Mouse (Mus musculus): ENCODE data around the gene Slc12a6. TPM values are rescaled to one million over a fixed set of nuclear protein-coding genes. Genes with fewer than 3 reads are reported as not detected.

The Slc12a6 gene
- polyA plus RNA-seq, 1 experiment from 2014 or later: 14.4 TPM

DNA sequence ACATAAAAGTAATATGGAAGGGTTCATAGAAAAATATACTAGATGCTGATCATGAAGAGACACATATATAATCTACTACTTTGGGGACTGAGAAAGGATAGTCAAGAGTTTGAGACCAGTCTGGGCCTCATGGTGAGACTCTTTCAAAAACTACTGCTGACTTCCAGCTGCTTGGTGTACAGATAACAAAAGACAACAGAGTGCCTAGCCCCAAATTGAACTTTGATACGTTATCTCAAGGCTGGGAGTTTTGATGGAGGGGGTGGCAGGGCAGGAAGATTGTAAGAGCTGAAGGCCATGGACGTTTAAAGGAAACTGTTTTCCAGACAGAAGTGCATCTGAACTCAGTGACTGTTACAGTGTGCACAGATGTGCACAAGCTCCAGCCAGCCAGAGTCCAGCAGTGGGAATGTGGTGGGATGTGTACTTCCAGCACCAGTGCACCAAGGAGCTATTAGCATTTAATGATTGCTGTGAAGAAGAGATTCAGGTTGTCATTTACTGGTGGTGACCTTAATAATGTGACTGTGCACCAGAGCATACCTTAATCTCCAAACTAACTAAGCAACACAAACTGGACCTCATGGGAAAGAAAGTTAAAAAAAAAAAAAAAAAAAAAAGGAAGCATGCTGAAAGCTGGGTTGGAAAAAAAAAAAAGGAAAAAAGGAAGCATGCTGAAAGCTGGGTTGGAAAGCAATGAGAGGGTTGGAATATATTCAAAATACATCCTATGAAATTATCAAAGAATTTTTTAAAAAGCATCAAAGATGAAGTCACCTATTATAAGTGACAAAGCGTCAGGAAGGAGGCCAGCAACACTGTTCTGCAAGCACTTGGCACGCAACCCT lies 66.7 kb downstream of the Slc12a6 start:
- Histone ChIP-seq H3K27me3 (ENCODE audit: control insufficient read depth, insufficient read depth, low read length) (no peaks in the 10 kb centered on the region), H3K36me3 (ENCODE audit: control insufficient read depth, insufficient read depth, low read length) (no peaks in the 10 kb centered on the region), H3K4me1 (ENCODE audit: control insufficient read depth, insufficient read depth, low read length) (no peaks in the 10 kb centered on the region), H3K27ac (ENCODE audit: low read depth, low read length) (no peak overlapping the region), H3K9me3 (ENCODE audit: control insufficient read depth, low read length) (no peaks in the 10 kb centered on the region), H3K4me2 (no peak overlapping the region), H3K4me3 (ENCODE audit: low read depth, low read length) (no peak overlapping the region), H3K9ac (ENCODE audit: low read length) (no peak overlapping the region)
- WGBS: 71% methylated on average over 4 of the region's 4 CpGs
- no peak for ATAC-seq (ENCODE audit: low FRiP score)
- DNase-seq (ENCODE audit: low spot score, missing footprints): no peak

- 92% methylated on average over 6 of the region's 6 CpGs for WGBS
- H3K27ac ChIP-seq (ENCODE audit: low read depth, low read length): no peak overlapping the region
- no peak for ATAC-seq (ENCODE audit: low FRiP score)
- DNase-seq (ENCODE audit: low spot score, missing footprints): no peak
- H3K4me2 ChIP-seq: no peak overlapping the region
- H3K9me3 ChIP-seq (ENCODE audit: control insufficient read depth, low read length): no peaks in the 10 kb centered on the region
- H3K4me3 ChIP-seq (ENCODE audit: low read depth, low read length): no peak overlapping the region
- H3K4me1 ChIP-seq (ENCODE audit: control insufficient read depth, insufficient read depth, low read length): no peaks in the 10 kb centered on the region
- no peak overlapping the region for H3K9ac ChIP-seq (ENCODE audit: low read length)
- H3K27me3 ChIP-seq (ENCODE audit: control insufficient read depth, insufficient read depth, low read length): no peaks in the 10 kb centered on the region
- no peaks in the 10 kb centered on the region for H3K36me3 ChIP-seq (ENCODE audit: control insufficient read depth, insufficient read depth, low read length)
These were observed 71.6 kb downstream of the Slc12a6 start for GRCm38 (mm10) chr2:112337211-112337610.

DNA sequence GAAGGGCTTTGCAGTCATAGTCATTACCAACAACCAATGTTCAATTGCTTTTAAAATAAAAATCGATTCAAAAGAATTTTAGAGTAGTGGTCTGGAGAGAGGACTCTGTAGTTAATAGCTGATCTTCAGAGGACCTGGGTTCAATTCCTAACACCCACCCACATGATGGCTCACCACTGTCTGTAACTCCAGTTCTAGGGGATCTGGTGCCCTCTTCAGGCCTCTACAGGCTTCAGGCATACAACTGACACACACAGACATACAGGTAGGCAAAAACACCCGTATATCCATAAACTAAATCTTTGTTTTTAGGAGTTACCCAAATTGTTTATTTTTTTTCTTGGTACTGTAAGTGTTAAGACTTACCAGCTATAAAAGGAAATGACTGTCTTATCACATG lies 74.1 kb downstream of the Slc12a6 start:
- Histone ChIP-seq H3K9ac (ENCODE audit: low read length) (no peak overlapping the region), H3K4me2 (no peak overlapping the region), H3K4me3 (ENCODE audit: low read depth, low read length) (no peak overlapping the region), H3K27ac (ENCODE audit: low read depth, low read length) (no peak overlapping the region), H3K36me3 (ENCODE audit: control insufficient read depth, insufficient read depth, low read length) (no peaks in the 10 kb centered on the region), H3K9me3 (ENCODE audit: control insufficient read depth, low read length) (no peaks in the 10 kb centered on the region), H3K27me3 (ENCODE audit: control insufficient read depth, insufficient read depth, low read length) (no peaks in the 10 kb centered on the region), H3K4me1 (ENCODE audit: control insufficient read depth, insufficient read depth, low read length) (no peaks in the 10 kb centered on the region)
- DNase-seq (ENCODE audit: low spot score, missing footprints) (no peak), ATAC-seq (ENCODE audit: low FRiP score) (no peak)
- 89% methylated on average over 2 of the region's 2 CpGs for WGBS

GRCm38 (mm10) chr2:112341117-112341516 lies 75.5 kb downstream of the Slc12a6 start:
- no peak overlapping the region for H3K9ac ChIP-seq (ENCODE audit: low read length)
- no peak overlapping the region for H3K27ac ChIP-seq (ENCODE audit: low read depth, low read length)
- DNase-seq (ENCODE audit: low spot score, missing footprints) (no peak), ATAC-seq (ENCODE audit: low FRiP score) (no peak)
- H3K4me3 ChIP-seq (ENCODE audit: low read depth, low read length): no peak overlapping the region
- H3K4me2 ChIP-seq: no peak overlapping the region
- H3K4me1 ChIP-seq (ENCODE audit: control insufficient read depth, insufficient read depth, low read length): no peaks in the 10 kb centered on the region
- no peaks in the 10 kb centered on the region for H3K36me3 ChIP-seq (ENCODE audit: control insufficient read depth, insufficient read depth, low read length)
- H3K9me3 ChIP-seq (ENCODE audit: control insufficient read depth, low read length): no peaks in the 10 kb centered on the region
- 68% methylated on average over 3 of the region's 3 CpGs for WGBS
- H3K27me3 ChIP-seq (ENCODE audit: control insufficient read depth, insufficient read depth, low read length): no peaks in the 10 kb centered on the region

DNA sequence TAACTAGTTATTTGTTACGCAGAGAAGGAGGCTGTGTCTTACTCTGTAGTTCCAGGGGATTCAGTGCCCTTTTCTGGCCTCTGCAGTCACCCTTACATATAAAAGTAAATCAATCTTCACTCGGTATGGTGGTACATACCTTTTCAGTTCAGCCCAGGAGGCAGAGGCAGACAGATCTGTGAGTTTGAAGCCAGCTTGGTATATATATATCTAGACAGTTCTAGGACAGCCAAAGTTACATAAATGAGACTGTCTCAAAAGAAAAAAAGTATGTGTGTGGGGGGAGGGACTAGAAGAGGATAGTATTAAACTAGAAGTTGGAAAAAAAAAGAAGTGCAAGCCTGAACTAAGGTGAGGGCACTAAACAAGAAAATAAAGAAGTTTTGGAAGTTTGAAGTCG lies 82.6 kb downstream of the Slc12a6 start:
- Histone ChIP-seq H3K9me3 (ENCODE audit: control insufficient read depth, low read length) (no peaks in the 10 kb centered on the region), H3K27me3 (ENCODE audit: control insufficient read depth, insufficient read depth, low read length) (no peaks in the 10 kb centered on the region), H3K4me1 (ENCODE audit: control insufficient read depth, insufficient read depth, low read length) (no peaks in the 10 kb centered on the region), H3K36me3 (ENCODE audit: control insufficient read depth, insufficient read depth, low read length) (peaks cover 3% of the 10 kb centered on the region; the same call in 1 of the 2 replicates), H3K4me2 (no peak overlapping the region), H3K4me3 (ENCODE audit: low read depth, low read length) (no peak overlapping the region), H3K27ac (ENCODE audit: low read depth, low read length) (no peak overlapping the region), H3K9ac (ENCODE audit: low read length) (no peak overlapping the region)
- ATAC-seq (ENCODE audit: low FRiP score): no peak
- DNase-seq (ENCODE audit: low spot score, missing footprints): no peak
- 91% methylated on average over 3 of the region's 3 CpGs for WGBS

- Histone ChIP-seq H3K27me3 (ENCODE audit: control insufficient read depth, insufficient read depth, low read length) (no peaks in the 10 kb centered on the region), H3K9me3 (ENCODE audit: control insufficient read depth, low read length) (no peaks in the 10 kb centered on the region), H3K27ac (ENCODE audit: low read depth, low read length) (no peak overlapping the region), H3K36me3 (ENCODE audit: control insufficient read depth, insufficient read depth, low read length) (peaks cover 3% of the 10 kb centered on the region; the same call in 1 of the 2 replicates), H3K4me2 (no peak overlapping the region), H3K4me1 (ENCODE audit: control insufficient read depth, insufficient read depth, low read length) (no peaks in the 10 kb centered on the region), H3K9ac (ENCODE audit: low read length) (no peak overlapping the region), H3K4me3 (ENCODE audit: low read depth, low read length) (no peak overlapping the region)
- DNase-seq (ENCODE audit: low spot score, missing footprints) (no peak), ATAC-seq (ENCODE audit: low FRiP score) (no peak)
- 84% methylated on average over 7 of the region's 7 CpGs for WGBS
These were observed 88.2 kb downstream of the Slc12a6 start for GRCm38 (mm10) chr2:112353685-112354455.

GRCm38 (mm10) chr2:112359611-112360010 lies 94.0 kb downstream of the Slc12a6 start:
- WGBS: 86% methylated on average over 2 of the region's 2 CpGs
- peaks cover 6% of the 10 kb centered on the region; the same call in 1 of the 2 replicates for H3K36me3 ChIP-seq (ENCODE audit: control insufficient read depth, insufficient read depth, low read length)

GRCm38 (mm10) chr2:112360012-112360780 lies 94.6 kb downstream of the Slc12a6 start:
- no peak overlapping the region for H3K4me3 ChIP-seq (ENCODE audit: low read depth, low read length)
- ATAC-seq (ENCODE audit: low FRiP score) (no peak), DNase-seq (ENCODE audit: low spot score, missing footprints) (peak; percentile 28)
- WGBS: 95% methylated on average over 12 of the region's 12 CpGs
- no peak overlapping the region for H3K4me2 ChIP-seq
- peaks cover 6% of the 10 kb centered on the region; the same call in 1 of the 2 replicates for H3K36me3 ChIP-seq (ENCODE audit: control insufficient read depth, insufficient read depth, low read length)
- no peaks in the 10 kb centered on the region for H3K27me3 ChIP-seq (ENCODE audit: control insufficient read depth, insufficient read depth, low read length)
- H3K4me1 ChIP-seq (ENCODE audit: control insufficient read depth, insufficient read depth, low read length): no peaks in the 10 kb centered on the region
- H3K27ac ChIP-seq (ENCODE audit: low read depth, low read length): no peak overlapping the region
- no peaks in the 10 kb centered on the region for H3K9me3 ChIP-seq (ENCODE audit: control insufficient read depth, low read length)
- H3K9ac ChIP-seq (ENCODE audit: low read length): no peak overlapping the region

More at GRCm38 (mm10) chr2:112359611-112360010, 94.0 kb downstream of the Slc12a6 start:
- Histone ChIP-seq H3K27me3 (ENCODE audit: control insufficient read depth, insufficient read depth, low read length) (no peaks in the 10 kb centered on the region), H3K9me3 (ENCODE audit: control insufficient read depth, low read length) (no peaks in the 10 kb centered on the region), H3K9ac (ENCODE audit: low read length) (no peak overlapping the region), H3K4me1 (ENCODE audit: control insufficient read depth, insufficient read depth, low read length) (no peaks in the 10 kb centered on the region), H3K4me3 (ENCODE audit: low read depth, low read length) (no peak overlapping the region), H3K4me2 (no peak overlapping the region), H3K27ac (ENCODE audit: low read depth, low read length) (no peak overlapping the region)
- ATAC-seq (ENCODE audit: low FRiP score) (no peak), DNase-seq (ENCODE audit: low spot score, missing footprints) (no peak)

All from midbrain, embryonic 11.5 days (tissue).